Mouse (Mus musculus) spleen, adult 2 months (tissue): Measurements from ENCODE around the gene Slc7a8. TPM values are rescaled to one million over a fixed set of nuclear protein-coding genes. Genes with fewer than 3 reads are reported as not detected.

Experiments
- DNase-seq, 2 experiments: peaks; one replicate each; pipeline versions ENCODE4 v3.0.0 to v3.0.0-alpha.2; 2012 to 2021; ENCODE audit warnings: low spot score in 2 of 2, low read depth in 1 of 2
- H3K27ac ChIP-seq: fragments of 200-500 bp; 2 replicates; pipeline ENCODE4 v1.5.1; 2012; ENCODE audit warnings: low read length, inconsistent platforms; ENCODE audit not compliant: insufficient read depth
- H3K27me3 ChIP-seq: fragments of 200-500 bp; 2 replicates; pipeline ENCODE4 v1.6.1; 2012; ENCODE audit warnings: mild to moderate bottlenecking, moderate library complexity, low read length, inconsistent platforms; ENCODE audit not compliant: control insufficient read depth, insufficient read depth
- H3K36me3 ChIP-seq: fragments of 200-500 bp; 2 replicates; pipeline ENCODE4 v1.6.1; 2012; ENCODE audit warnings: mild to moderate bottlenecking, low read length, inconsistent platforms; ENCODE audit not compliant: control insufficient read depth, insufficient read depth
- H3K4me1 ChIP-seq: fragments of 200-500 bp; 2 replicates; pipeline ENCODE4 v1.6.1; 2011; ENCODE audit warnings: inconsistent platforms; ENCODE audit not compliant: control insufficient read depth, insufficient read depth, insufficient read length
- H3K4me3 ChIP-seq: fragments of 200-500 bp; 2 replicates; pipeline ENCODE4 v1.5.1; 2011; ENCODE audit warnings: mild to moderate bottlenecking, inconsistent platforms; ENCODE audit not compliant: insufficient read depth, insufficient read length; ENCODE audit errors: extremely low read depth
- CTCF ChIP-seq: fragments of 200-500 bp; IDR thresholded peaks from 2 replicates; pipeline ENCODE4 v1.5.1; 2011; ENCODE audit warnings: mild to moderate bottlenecking, inconsistent platforms; ENCODE audit not compliant: insufficient read depth, insufficient read length, insufficient replicate concordance; ENCODE audit errors: extremely low read depth
- POLR2A ChIP-seq: fragments of 200-500 bp; IDR thresholded peaks from 2 replicates; pipeline ENCODE4 v1.6.1; 2011; ENCODE audit warnings: low read depth, low read length, inconsistent platforms
- WGBS: fragments of 180-500 bp; shearing (Covaris S2); methylation state at CpG from one replicate; pipeline ENCODE4 v1.1.7; 2018; 5-methylcytosine and 5-hydroxymethylcytosine counted together
- polyA plus RNA-seq: library from polyadenylated mRNA; depleted of rRNA; stranded (reverse); fragments of >200 nt; gene quantifications from 2 replicates; pipeline ENCODE4 v1.2.3, GENCODE M21; 2012

Slc7a8 gene
- polyA plus RNA-seq, 1 experiment = 13.3 TPM

GRCm38 (mm10) chr14:54752938-54753337 lies 28.8 kb downstream of the Slc7a8 start:
- WGBS = 93% methylated on average over 6 of the region's 6 CpGs
- TF ChIP-seq CTCF (no peak), POLR2A (no peak)
- Histone ChIP-seq H3K4me3 (no peak overlapping the region), H3K36me3 (no peaks in the 10 kb centered on the region), H3K27me3 (no peaks in the 10 kb centered on the region), H3K4me1 (no peaks in the 10 kb centered on the region), H3K27ac (no peak overlapping the region)
- DNase-seq = no peak

- Histone ChIP-seq H3K27me3 (no peaks in the 10 kb centered on the region), H3K4me3 (no peak overlapping the region), H3K36me3 (no peaks in the 10 kb centered on the region), H3K4me1 (no peaks in the 10 kb centered on the region), H3K27ac (no peak overlapping the region)
- TF ChIP-seq POLR2A (no peak), CTCF (no peak)
- no peak for DNase-seq
- 86% methylated on average over 1 of the region's 1 CpGs for WGBS
Measured at GRCm38 (mm10) chr14:54751768-54752167, 30.0 kb downstream of the Slc7a8 start.

GRCm38 (mm10) chr14:54749238-54749637 lies 32.5 kb downstream of the Slc7a8 start:
- WGBS = 37% methylated on average over 4 of the region's 4 CpGs

GRCm38 (mm10) chr14:54747942-54748917 lies 33.5 kb downstream of the Slc7a8 start:
- Histone ChIP-seq H3K4me3 (no peak overlapping the region), H3K27me3 (no peaks in the 10 kb centered on the region), H3K36me3 (no peaks in the 10 kb centered on the region), H3K27ac (no peak overlapping the region), H3K4me1 (no peaks in the 10 kb centered on the region)
- TF ChIP-seq POLR2A (no peak), CTCF (no peak)
- WGBS = 78% methylated on average over 16 of the region's 16 CpGs
- DNase-seq = no peak

More at GRCm38 (mm10) chr14:54749238-54749637, 32.5 kb downstream of the Slc7a8 start:
- H3K27me3 ChIP-seq = no peaks in the 10 kb centered on the region
- no peak for DNase-seq
- H3K4me3 ChIP-seq = no peak overlapping the region
- H3K27ac ChIP-seq = no peak overlapping the region
- TF ChIP-seq CTCF = no peak
- TF ChIP-seq POLR2A = no peak
- H3K36me3 ChIP-seq = no peaks in the 10 kb centered on the region
- no peaks in the 10 kb centered on the region for H3K4me1 ChIP-seq

- Histone ChIP-seq H3K27me3 (no peaks in the 10 kb centered on the region), H3K27ac (no peak overlapping the region), H3K4me3 (no peak overlapping the region), H3K36me3 (no peaks in the 10 kb centered on the region), H3K4me1 (no peaks in the 10 kb centered on the region)
- no peak for TF ChIP-seq CTCF
- TF ChIP-seq POLR2A = no peak
- 91% methylated on average over 9 of the region's 9 CpGs for WGBS
- no peak for DNase-seq
Measured at GRCm38 (mm10) chr14:54746038-54746437, 35.7 kb downstream of the Slc7a8 start.

- Histone ChIP-seq H3K27me3 (no peaks in the 10 kb centered on the region), H3K36me3 (no peaks in the 10 kb centered on the region), H3K27ac (no peak overlapping the region), H3K4me1 (no peaks in the 10 kb centered on the region), H3K4me3 (no peak overlapping the region)
- DNase-seq = no peak
- TF ChIP-seq POLR2A = no peak
- no peak for TF ChIP-seq CTCF
- 80% methylated on average over 8 of the region's 8 CpGs for WGBS
Measured at GRCm38 (mm10) chr14:54744473-54744872, 37.3 kb downstream of the Slc7a8 start.

GRCm38 (mm10) chr14:54742375-54742774 lies 39.4 kb downstream of the Slc7a8 start:
- no peaks in the 10 kb centered on the region for H3K27me3 ChIP-seq
- no peaks in the 10 kb centered on the region for H3K4me1 ChIP-seq
- TF ChIP-seq POLR2A (no peak), CTCF (no peak)
- no peak overlapping the region for H3K27ac ChIP-seq
- no peaks in the 10 kb centered on the region for H3K36me3 ChIP-seq
- 89% methylated on average over 2 of the region's 2 CpGs for WGBS
- H3K4me3 ChIP-seq = no peak overlapping the region
- DNase-seq = no peak
